Mouse (Mus musculus) cerebellum, postnatal 25 days (tissue): ENCODE data around the gene Spic.
A peak's percentile ranks its signal among the peaks of the same experiment; 100 is the strongest.
"Not testable (repeated sequence)": the region's sequence is repeated elsewhere in the genome, so short reads cannot be mapped to it uniquely, and the experiment has no call there.

Experiments
- DNase-seq, 2 experiments: peaks; one replicate each; pipeline ENCODE4 v3.0.0; 2021; ENCODE audit warnings: mixed read lengths in 2 of 2

The Spic gene

GRCm38 (mm10) chr10:88684925-88685324 lies at the start of gene Spic:
Gene Spic (minus strand): TSS chr10:88685015.
- no peak for DNase-seq

GRCm38 (mm10) chr10:88732309-88732622 lies 47.5 kb upstream of the Spic start:
- no peak for DNase-seq

DNA sequence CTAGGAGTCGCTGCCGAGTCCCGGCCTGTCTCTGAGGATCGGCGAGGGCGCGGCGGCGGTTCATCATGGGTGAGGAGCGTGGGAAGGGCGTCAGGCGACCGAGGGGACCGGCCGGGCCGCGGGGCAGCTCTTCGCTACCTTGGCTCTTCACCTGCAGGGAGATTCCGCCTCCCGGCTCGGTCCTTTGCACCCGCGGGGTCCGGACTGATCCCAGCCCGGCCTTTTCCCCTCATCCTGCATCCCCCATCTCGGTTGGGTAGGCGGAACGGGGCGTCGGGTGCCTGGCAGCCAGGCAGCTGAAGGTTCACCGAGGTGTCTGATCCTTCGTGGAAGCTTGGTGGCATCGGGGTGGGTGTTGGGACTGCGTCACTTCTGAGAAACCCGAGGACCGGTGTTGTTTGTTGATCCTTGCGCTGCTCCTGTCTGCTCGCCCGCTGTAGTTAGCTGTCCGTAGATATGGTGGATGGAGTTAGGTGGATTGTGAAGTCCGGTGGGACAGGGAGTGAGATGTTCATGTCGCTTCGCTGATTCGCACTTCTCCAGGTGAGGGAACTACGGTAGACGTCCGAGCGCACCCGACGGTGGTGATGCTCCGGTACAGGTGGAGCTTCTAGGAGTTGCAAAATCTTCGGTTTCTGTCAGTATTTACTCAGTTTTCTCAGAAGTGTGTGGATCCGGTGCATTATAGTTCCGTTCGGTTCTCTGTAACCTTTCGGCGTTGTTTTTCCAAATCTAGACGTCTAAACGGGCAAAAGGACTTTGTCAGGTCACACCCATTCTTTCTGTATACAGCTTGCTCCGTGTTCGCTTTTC lies 46.9 kb upstream of the Spic start:
- DNase-seq, result no peak

DNA sequence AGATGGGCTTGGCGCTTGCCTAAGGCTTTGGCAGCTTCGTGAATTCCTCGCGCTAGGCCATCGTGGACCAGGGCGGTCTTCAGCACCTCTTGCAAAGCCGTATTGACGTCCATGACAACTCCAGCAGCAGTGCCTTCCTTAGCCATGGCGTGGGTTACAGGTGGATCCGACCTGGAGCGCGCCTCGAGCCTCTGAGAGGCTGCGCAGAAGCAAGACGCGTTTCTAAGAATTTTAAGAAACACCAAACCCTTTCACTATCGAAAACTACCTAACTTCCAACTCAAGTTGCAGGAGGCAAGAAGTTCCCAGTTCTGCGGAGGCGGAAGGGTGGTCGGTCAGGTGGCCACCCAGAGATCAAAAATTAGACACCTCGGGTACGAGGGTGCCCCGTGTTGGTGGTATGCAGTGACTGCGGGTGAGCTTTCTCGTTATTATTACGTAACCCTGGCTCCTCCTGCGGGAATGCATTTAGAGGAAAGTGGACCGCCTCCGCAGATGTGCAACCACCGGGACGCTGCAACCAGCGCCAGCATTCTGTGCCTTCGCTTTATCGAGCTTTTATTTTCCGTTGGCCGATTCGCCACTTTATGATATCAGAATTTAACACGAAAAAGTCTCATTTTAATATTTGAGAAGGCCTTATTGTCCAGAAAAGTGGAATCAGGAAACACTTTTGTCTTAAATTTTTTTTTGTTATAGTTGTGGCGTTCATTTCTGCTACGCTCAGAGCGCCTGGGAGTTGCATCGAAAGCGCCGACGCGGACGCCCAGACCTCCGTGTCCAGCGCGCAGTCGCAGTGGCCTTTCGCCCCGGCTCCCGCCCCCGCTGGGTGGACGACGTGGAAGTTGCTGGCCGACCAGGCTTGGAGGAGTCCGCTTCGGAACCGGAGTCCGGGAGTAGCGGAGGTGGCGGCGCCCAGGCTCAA lies 46.0 kb upstream of the Spic start, which contains the start of gene Arl1:
TSS of gene Arl1 (plus strand) at position 288 of the 925 bp plus-strand sequence.
- DNase-seq, result peak; percentile 96 to 97

DNA sequence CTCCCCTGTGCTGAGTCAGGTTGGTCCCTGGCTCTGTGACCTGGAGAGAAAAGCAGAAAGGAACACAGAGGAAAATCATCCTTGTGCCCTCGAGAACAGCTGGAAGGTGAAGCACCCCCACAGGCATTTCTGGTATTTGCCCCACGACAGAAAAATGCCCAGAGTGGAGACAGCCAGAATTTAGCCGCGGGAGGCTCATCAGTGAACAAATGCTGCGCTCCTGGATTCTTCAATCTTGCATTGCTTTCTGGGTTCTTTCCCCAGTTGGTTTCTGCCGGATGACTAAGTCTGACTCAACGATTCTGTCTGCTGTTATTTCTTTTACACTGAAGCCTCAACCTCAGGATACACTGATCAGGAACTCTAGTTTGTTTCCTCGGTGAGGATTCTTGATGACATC lies 43.4 kb upstream of the Spic start:
- DNase-seq, result no peak

- peak; percentile 17 to 55 for DNase-seq
These were observed 42.3 kb upstream of the Spic start for GRCm38 (mm10) chr10:88727128-88727527.

GRCm38 (mm10) chr10:88725343-88725742 lies 40.5 kb upstream of the Spic start:
- peak in 1 of 2 experiments; percentile 18 for DNase-seq

DNA sequence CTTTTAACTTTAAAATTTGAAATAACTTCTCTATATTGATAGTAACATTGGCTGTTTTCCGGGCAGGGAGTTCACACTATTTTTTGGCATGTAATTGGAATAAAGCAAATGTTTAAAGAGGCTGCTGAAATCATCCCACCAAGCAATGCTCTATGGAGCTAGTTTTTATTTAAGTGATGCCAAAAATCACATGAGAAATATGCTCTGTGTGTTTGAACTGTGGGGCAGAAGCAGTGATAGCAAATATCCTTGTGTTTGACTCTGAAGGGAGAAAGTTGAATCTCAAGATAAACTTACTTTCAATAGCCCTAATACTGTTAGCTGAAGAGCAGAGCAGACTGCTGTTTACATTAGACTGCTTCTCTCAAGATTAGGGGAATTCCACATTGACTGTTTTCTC lies 34.8 kb upstream of the Spic start:
- DNase-seq, result no peak

- no peak for DNase-seq
These were observed 32.9 kb upstream of the Spic start for GRCm38 (mm10) chr10:88717756-88718025.

GRCm38 (mm10) chr10:88716986-88717755 lies 32.4 kb upstream of the Spic start:
- DNase-seq, result no peak

- no peak for DNase-seq
These were observed 30.8 kb upstream of the Spic start for GRCm38 (mm10) chr10:88715621-88716020.

- no peak for DNase-seq
These were observed 29.9 kb upstream of the Spic start for GRCm38 (mm10) chr10:88714744-88715143.

DNA sequence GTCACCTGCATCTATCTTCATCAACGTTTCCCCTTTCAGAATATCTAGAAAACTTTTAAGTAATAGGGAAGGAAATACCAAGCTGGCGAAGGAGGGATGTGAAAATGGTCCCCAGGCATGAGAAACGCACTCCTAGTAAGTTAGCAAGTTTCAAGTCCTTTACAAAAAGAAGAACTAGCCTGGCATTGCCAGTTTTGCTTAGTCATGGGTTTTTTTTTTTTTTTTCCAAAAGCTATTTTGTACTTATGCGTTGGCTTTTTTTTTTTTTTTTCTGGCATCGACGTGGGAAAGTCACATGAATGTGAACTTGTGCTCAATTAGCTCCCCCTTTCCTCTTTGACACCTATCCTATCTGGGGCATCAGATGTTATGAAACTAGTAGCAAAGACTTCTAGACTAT lies 27.5 kb upstream of the Spic start:
- DNase-seq, result no peak

GRCm38 (mm10) chr10:88708671-88709523 lies 24.1 kb upstream of the Spic start:
- DNase-seq, result no peak

GRCm38 (mm10) chr10:88700938-88701337 lies 16.1 kb upstream of the Spic start:
- DNase-seq, result no peak

DNA sequence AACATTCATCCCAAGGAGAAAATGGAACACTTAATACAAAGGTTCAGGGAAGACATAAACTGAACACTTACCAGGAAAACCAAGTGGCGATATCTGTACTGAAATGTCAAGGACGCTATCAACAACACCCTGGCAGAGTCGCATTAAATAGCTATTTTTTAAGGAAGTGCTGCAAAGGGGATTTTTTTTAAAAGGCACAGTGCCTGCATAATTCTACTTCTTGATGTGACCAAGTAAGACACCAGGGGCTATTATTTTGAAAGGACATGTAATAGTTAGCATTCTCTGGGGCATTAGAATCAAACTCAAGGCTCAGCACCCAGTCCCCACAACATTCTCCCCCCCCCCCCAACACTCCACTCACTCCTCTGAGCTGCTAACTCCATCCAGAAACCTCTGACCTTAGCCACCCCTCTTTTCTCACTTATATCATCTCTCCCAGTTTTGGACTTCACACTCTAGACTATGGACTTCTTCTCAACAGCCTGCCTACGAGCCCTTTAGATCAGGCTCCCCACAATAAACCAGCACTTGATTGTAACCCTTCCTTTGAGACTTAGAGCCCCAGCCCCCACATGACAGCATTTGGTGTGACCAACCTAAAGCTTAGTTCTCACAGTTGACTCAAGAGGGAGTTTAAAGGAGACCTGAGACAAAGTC lies 1.8 kb downstream of the Spic start:
- DNase-seq, result no peak

DNA sequence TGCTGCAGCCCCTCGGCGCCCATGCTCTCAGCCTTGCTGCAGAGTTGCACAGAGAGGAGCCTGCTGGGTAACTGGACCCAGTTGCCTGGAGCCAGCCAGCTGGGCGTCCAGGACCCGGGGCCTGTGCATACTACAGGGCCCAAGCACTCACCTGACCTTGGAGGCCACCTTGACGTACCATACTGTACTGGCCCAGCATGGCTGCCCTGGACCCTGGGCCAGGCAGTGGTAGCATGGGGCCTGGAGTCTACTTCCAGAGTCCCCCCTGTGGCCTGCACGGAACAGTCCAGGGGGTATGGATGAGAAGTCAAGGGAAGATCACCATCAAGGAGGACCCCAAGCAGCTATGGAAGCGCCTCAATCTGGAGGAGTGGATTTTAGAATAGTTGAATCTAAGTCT lies 12.0 kb downstream of the Spic start:
- no peak for DNase-seq

GRCm38 (mm10) chr10:88672123-88672522 lies 12.7 kb downstream of the Spic start:
- DNase-seq, result no peak

DNA sequence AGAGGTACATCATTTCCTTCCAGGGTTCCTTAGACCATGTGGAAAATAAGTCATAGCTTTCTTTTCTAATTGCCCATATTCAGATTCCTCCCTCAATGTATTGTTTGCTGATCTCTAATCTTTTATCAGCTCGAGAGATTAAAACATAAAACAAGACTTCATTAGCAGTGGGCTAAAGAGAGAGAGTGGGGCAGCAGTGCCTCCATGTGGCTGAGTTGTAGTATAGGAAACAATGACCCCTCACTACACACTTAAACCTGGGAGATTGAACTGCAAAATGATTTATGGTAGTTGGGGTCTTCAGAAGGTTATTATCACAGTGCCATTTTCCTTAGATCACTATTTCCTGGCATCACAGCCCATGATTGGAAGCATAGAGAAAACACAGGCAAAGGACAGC lies 15.1 kb downstream of the Spic start:
- peak in 1 of 2 experiments; percentile 15 for DNase-seq

DNA sequence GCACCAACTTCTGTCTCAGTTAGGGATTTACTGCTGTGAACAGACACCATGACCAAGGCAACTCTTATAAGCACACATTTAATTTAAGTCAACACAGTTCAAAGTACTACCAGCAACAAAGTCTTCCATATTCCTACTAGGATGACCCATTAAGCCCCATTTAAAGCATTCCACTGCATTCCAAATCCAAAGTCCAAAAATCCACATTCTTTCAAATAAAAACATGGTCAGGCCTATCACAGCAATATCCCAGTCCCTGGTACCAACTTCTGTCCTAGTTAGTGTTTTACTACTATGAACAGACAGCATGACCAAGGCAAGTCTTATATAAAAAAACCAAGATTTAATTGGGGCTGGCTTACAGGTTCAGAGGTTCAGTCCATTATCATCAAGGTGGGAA lies 21.0 kb downstream of the Spic start:
- not testable (repeated sequence) for DNase-seq

- no peak for DNase-seq
These were observed 25.9 kb downstream of the Spic start for GRCm38 (mm10) chr10:88658918-88659317.

GRCm38 (mm10) chr10:88645448-88645847 lies 39.4 kb downstream of the Spic start:
- no peak for DNase-seq
